Mouse (Mus musculus) kidney, postnatal 0 days (tissue): Measurements from ENCODE around the gene Entpd3. TPM values are rescaled to one million over a fixed set of nuclear protein-coding genes. Genes with fewer than 3 reads are reported as not detected.

Experiments
- ATAC-seq: fragments of 200-750 bp; cut with Nextera tagmentation; replicated peaks from 2 replicates; pipeline ENCODE4 v1.8.0; 2017; ENCODE audit warnings: low read depth, moderate number of reproducible peaks, moderate TSS enrichment, moderate library complexity; ENCODE audit not compliant: low FRiP score
- DNase-seq: peaks from one replicate; pipeline ENCODE4 v3.0.0-alpha.2; 2016; ENCODE audit warnings: low spot score
- H3K27ac ChIP-seq: fragments of 300-500 bp; sonication (generic); 2 replicates; pipeline ENCODE4 v1.5.1; 2014; ENCODE audit warnings: mild to moderate bottlenecking
- H3K27me3 ChIP-seq: fragments of 300-500 bp; sonication (generic); 2 replicates; pipeline ENCODE4 v1.6.1; 2014; ENCODE audit warnings: low read length, mixed read lengths; ENCODE audit not compliant: insufficient read depth
- H3K36me3 ChIP-seq: fragments of 300-500 bp; sonication (generic); 2 replicates; pipeline ENCODE4 v1.6.1; 2014; ENCODE audit warnings: low read length, mixed read lengths; ENCODE audit not compliant: insufficient read depth
- H3K4me1 ChIP-seq: fragments of 300-500 bp; sonication (generic); replicated peaks from 2 replicates; pipeline ENCODE4 v1.6.1; 2014; ENCODE audit warnings: antibody characterized with exemption, low read length, mixed read lengths; ENCODE audit not compliant: insufficient read depth
- H3K4me2 ChIP-seq: fragments of 300-500 bp; sonication (generic); 2 replicates; pipeline ENCODE4 v1.6.1; 2014; ENCODE audit warnings: mild to moderate bottlenecking, low read length, moderate library complexity, mixed read lengths
- H3K4me3 ChIP-seq: fragments of 300-500 bp; sonication (generic); replicated peaks from 2 replicates; pipeline ENCODE4 v1.5.1; 2014; ENCODE audit warnings: low read depth, low read length
- H3K9ac ChIP-seq: fragments of 300-500 bp; sonication (generic); 2 replicates; pipeline ENCODE4 v1.6.1; 2014; ENCODE audit warnings: low read depth, low read length
- H3K9me3 ChIP-seq: fragments of 300-500 bp; sonication (generic); replicated peaks from 2 replicates; pipeline ENCODE4 v1.6.1; 2016; ENCODE audit warnings: low read length, inconsistent platforms, mixed read lengths
- CTCF ChIP-seq: IDR thresholded peaks from 2 replicates; pipeline ENCODE4 v1.5.1; 2016; ENCODE audit warnings: antibody characterized with exemption, low read depth, mild to moderate bottlenecking, moderate library complexity
- WGBS: fragments of 180-500 bp; shearing (Covaris S2); extraction: QIAGEN DNeasy Blood & Tissue Kit; methylation state at CpG from one replicate; pipeline ENCODE4 v1.1.7; 2014; 5-methylcytosine and 5-hydroxymethylcytosine counted together
- polyA plus RNA-seq: library from polyadenylated mRNA; unstranded; fragments of >200 nt; fragmentation: Nextera tagmentation; extraction: Ambion mirVana; gene quantifications from 2 replicates; pipeline ENCODE4 v1.2.1, GENCODE M21; 2015

The Entpd3 gene
- polyA plus RNA-seq, 1 experiment from 2014 or later: 0.71 TPM

DNA sequence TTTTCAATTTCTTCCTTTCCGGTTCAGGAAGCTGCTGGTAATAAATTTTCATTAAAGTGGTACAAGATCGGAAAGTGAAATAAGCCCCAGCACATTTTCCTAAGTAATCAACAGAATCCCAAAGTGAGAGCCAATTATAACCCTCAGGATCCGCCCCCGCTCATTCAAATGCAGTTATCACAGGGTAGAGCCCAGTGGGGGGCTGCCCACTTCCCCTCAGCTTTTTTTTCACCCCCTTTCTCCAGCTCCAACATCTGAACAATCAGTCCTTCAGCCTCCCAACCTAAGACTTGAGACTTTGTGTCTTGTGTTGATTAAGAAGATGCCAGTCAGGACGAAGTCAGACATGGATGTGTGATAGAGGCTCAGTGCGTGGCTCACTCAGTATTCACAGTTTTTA is 55.2 kb downstream of the Entpd3 start:
- no peak overlapping the region for H3K4me2 ChIP-seq
- H3K9me3 ChIP-seq: no peaks in the 10 kb centered on the region
- H3K36me3 ChIP-seq: no peaks in the 10 kb centered on the region
- no peak overlapping the region for H3K4me3 ChIP-seq
- ATAC-seq (no peak), DNase-seq (peak; percentile 39)
- no peak for TF ChIP-seq CTCF
- 59% methylated on average over 6 of the region's 6 CpGs for WGBS
- H3K27ac ChIP-seq: no peak overlapping the region
- no peaks in the 10 kb centered on the region; the same call in 1 of the 2 replicates for H3K4me1 ChIP-seq
- no peak overlapping the region for H3K9ac ChIP-seq
- H3K27me3 ChIP-seq: no peaks in the 10 kb centered on the region

DNA sequence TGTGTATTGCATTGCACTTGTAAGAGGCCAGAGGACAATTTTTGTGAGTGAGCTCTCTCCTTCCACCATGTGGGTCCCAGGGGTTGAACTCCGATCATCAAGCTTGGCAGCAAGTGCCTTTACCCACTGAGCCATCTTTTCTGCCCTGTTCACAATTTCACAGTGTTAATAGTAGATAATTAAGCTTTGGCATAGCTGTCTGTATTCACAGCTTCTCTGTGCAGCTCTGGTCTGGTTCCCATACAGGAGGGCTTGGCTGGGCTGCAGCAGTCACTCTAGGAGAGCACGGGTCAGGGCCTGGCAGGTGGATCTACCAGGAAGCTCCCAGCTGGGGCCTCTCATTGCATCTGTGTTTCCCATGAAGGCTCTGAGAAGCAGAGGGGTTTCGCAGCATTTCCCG is 55.7 kb downstream of the Entpd3 start:
- no peaks in the 10 kb centered on the region for H3K27me3 ChIP-seq
- no peak overlapping the region for H3K4me3 ChIP-seq
- H3K36me3 ChIP-seq: no peaks in the 10 kb centered on the region
- no peak overlapping the region for H3K9ac ChIP-seq
- TF ChIP-seq CTCF: no peak
- WGBS: 62% methylated on average over 4 of the region's 4 CpGs
- H3K4me2 ChIP-seq: no peak overlapping the region
- ATAC-seq (no peak), DNase-seq (no peak)
- no peaks in the 10 kb centered on the region; the same call in 1 of the 2 replicates for H3K4me1 ChIP-seq
- no peak overlapping the region for H3K27ac ChIP-seq
- no peaks in the 10 kb centered on the region for H3K9me3 ChIP-seq

DNA sequence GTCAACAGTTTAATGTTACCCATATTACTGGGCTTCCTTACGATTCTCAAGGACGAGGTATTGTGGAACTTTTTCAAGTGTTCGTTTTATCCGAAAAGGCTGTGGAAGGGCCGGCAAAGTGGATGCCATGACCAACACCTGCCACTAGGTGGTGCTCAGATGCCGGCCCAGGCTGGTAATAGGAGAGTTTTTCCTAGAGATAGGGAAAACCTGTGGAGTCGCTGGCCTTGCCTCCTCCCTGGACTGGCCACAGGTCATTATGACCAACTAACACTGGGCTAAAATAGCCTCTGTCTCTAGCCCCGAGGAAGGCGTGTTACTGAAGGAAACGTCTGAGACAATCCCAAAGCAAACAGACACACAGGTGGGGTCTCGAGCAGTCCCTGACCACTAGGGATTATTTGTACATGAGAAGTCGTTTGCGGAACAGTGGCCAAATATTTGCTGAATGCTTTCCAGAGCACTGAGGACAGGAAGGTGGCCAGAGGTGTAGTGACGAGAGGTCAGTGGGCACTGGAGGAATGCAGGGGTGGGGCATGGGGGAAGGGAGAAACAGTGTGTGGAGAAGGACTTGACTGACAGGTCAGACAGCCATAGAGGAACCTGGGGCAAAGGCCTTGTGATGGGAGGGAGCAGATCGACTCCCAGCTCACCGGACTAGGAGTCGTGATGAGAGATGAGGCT is 62.0 kb downstream of the Entpd3 start:
- Histone ChIP-seq H3K9me3 (no peaks in the 10 kb centered on the region), H3K36me3 (no peaks in the 10 kb centered on the region), H3K9ac (no peak overlapping the region), H3K4me3 (no peak overlapping the region), H3K4me2 (no peak overlapping the region), H3K27ac (no peak overlapping the region), H3K4me1 (no peaks in the 10 kb centered on the region; the same call in 1 of the 2 replicates), H3K27me3 (no peaks in the 10 kb centered on the region)
- DNase-seq: peak; percentile 86
- WGBS: 16% methylated on average over 17 of the region's 17 CpGs
- ATAC-seq: peak; percentile 71
- peak; percentile 97 for TF ChIP-seq CTCF

DNA sequence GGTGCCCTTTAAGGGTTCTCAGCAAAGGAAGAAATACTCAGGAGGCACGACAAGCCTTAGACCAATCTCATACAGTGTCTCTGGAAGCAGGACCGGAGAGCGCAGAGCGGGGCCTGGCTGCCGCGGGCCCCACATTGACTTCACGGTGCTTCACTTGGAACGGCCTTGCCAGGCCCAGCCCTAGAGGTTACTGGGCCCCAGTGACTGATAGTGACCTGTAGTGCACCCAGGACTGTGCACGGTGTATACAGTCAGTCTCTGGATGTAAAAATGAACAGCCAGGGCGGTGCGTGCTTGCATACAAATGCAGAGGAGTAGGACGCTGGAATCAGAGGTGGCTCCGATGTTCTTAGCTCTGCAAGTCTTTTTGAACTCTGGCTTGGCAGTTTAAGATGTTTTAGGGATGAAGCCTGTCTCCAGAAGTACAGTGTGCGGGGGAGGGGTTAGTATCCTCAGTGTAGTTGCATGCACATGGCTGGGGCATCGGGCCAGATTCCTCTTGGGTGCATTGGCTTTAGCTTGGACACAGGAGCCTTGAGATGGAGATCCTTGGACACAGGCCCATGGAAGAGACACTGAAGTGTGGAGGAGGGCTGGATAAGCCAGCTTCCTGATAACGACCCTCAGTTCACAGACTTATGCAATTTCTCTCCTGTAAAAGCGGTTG is 62.7 kb downstream of the Entpd3 start:
- Histone ChIP-seq H3K9ac (no peak overlapping the region), H3K4me2 (peak overlapping the region; percentile 18; the same call in 1 of the 2 replicates), H3K36me3 (no peaks in the 10 kb centered on the region), H3K4me3 (no peak overlapping the region), H3K27me3 (no peaks in the 10 kb centered on the region), H3K27ac (no peak overlapping the region), H3K9me3 (no peaks in the 10 kb centered on the region), H3K4me1 (no peaks in the 10 kb centered on the region; the same call in 1 of the 2 replicates)
- 49% methylated on average over 17 of the region's 17 CpGs for WGBS
- no peak for DNase-seq
- ATAC-seq: peak; percentile 55
- no peak for TF ChIP-seq CTCF

DNA sequence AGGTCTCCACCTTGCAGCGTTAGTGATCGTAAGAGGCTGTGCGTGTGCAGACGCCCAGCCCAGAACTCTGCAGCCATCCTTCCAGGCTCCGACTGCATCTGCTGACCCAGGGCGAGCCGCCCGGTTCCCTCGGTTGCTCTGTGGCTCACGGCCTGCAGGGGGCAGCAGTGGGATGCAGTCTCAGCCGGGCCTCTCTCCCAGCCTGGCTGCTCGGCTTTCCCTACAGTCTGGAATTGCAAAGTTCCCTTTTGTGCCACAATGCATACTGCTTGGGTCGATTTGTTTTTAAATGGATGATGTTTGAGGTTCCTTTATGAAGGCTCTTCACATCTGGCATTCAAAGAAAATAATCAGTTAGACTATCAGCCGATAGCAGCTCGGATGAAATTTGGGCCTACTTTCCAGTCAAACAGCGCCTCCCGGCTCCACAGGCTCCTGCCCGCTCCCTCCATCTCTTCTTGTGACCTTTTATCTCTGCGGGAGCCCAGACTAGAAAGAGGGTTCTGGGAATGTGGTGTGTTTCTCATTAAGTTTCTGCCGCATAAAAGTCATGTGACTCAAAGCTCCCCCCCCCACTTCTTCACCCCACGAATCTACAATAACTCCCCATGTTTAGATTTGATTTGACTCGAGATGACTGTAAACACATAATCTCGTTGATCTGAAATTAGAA is 63.4 kb downstream of the Entpd3 start:
- H3K9ac ChIP-seq: no peak overlapping the region
- ATAC-seq: peak; percentile 69

DNA sequence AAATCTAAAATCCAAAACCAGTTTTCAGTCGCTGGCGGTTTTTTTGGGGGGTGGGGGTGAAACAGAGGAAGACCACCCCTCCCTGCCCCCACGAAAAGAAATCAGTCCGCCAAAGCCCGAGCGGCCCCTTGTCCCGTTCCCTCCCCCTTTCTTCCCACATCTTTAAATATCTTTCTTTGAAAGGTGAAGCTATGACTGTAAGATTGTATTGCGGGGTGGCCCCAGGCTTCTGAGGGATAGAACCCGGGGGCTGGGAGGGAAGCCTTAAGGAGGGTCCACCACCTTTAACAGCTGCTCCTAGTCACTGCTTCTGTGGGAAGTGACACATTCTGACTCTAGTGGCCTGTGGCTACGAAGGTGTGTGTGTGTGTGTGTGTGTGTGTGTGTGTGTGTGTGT is 63.9 kb downstream of the Entpd3 start:
- Histone ChIP-seq H3K4me3 (no peak overlapping the region), H3K4me2 (peak overlapping the region; percentile 18; the same call in 1 of the 2 replicates), H3K9ac (no peak overlapping the region), H3K27ac (no peak overlapping the region), H3K4me1 (no peaks in the 10 kb centered on the region; the same call in 1 of the 2 replicates), H3K9me3 (no peaks in the 10 kb centered on the region; the same call in 1 of the 2 replicates), H3K36me3 (0 out of 2 replicates have a peak, but pooled peaks cover 3% of the 10 kb centered on the region), H3K27me3 (no peaks in the 10 kb centered on the region)
- TF ChIP-seq CTCF: no peak
- WGBS: 33% methylated on average over 10 of the region's 10 CpGs
- ATAC-seq (no peak), DNase-seq (no peak)

More for the DNA sequence above, 63.4 kb downstream of the Entpd3 start:
- no peaks in the 10 kb centered on the region for H3K27me3 ChIP-seq
- TF ChIP-seq CTCF: peak; percentile 99
- no peaks in the 10 kb centered on the region; the same call in 1 of the 2 replicates for H3K4me1 ChIP-seq
- peak; percentile 92 for DNase-seq
- peak overlapping the region; percentile 18 for H3K4me2 ChIP-seq
- 0 out of 2 replicates have a peak, but pooled peaks cover 3% of the 10 kb centered on the region for H3K36me3 ChIP-seq
- 7% methylated on average over 23 of the region's 23 CpGs for WGBS
- H3K4me3 ChIP-seq: no peak overlapping the region
- no peak overlapping the region for H3K27ac ChIP-seq
- no peaks in the 10 kb centered on the region; the same call in 1 of the 2 replicates for H3K9me3 ChIP-seq
